Mouse (Mus musculus): ENCODE results near the gene Hoxc12.

Hoxc12 gene

DNA sequence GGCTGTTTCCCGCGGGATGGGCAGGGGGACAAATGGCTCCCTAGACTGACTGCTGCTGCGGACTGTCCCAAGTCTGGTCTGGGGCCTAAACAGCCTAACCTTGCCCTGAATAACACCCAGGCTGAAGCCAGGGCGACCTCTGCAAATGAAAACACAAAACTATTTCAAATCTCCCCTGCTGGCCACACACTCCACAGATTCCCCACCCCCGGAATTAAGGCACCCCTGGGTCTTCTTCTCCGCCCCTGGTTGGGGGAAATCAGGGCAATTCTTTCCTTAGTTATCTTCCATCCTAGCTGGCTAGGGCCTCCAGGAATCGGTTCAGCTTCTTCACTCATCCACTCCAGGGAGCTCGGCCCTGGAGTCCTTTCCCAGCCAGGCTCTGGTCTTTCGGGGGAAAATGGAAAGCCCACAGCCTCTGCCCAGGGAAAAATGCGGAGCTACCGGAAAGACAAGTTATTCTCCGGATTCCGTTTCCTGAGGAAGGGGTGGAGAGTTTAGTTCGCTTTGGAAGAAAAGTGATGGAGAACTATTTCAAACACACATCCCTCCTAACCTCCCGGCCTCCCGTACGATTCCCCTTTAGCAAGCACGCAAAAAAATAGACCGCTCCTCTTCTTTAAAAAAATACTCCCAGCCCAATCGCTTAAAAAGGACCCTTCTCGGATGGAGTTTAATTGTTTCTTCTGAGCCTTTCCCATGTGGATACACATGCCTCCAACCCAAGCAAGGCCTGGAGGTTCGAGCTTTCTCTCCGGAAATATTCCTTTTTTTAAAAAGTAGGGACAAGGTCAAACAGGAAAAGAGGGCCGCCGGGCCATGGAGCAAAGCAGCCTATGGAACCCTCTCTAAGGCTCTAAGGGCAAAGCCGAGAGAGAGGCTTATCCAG lies 28.7 kb downstream of the Hoxc12 start:
- no peak for DNase-seq (ENCODE audit: low spot score)

DNA sequence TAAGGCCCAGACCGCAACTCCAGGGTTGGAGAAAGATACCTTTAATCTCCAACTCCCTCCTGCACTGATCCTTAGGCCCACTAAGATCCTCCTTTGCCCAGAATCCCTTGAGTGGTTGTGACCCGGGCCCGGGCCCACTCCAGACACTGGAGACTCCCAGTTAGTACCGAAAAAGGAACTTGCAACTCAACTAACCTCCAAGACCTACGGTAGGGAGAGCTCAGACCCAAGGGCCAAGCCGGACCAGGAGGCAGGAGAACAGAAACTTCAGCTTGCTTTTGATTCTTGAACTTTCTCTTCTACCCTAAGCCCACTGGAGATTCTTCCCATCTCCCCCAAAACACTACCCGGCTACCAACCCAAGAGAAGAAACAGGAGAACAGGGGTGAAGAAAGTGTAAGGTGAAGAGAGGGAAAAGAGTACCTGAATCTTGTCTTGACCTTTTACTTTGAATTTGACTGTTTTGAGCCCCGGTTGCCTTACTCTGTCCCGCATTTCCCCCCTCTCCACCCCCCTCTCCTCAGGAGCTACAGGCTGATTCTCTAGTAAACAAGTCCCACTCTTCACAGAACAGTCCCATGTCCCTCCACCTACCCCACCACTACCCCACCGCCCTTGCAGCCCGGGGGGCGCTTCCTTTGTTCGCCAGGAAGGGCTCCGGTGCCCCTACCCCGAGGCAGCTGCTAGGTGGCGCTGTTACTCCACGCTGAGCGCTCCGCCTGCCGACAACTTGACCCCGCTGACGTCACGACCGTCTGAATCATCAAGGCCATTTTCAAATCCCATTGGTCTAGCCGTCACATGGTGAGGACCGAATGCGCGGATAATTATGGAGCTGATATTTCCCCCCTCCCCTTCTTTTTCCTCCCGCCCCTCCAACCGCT lies 29.6 kb downstream of the Hoxc12 start:
- peak; percentile 85 for DNase-seq (ENCODE audit: low spot score)

DNA sequence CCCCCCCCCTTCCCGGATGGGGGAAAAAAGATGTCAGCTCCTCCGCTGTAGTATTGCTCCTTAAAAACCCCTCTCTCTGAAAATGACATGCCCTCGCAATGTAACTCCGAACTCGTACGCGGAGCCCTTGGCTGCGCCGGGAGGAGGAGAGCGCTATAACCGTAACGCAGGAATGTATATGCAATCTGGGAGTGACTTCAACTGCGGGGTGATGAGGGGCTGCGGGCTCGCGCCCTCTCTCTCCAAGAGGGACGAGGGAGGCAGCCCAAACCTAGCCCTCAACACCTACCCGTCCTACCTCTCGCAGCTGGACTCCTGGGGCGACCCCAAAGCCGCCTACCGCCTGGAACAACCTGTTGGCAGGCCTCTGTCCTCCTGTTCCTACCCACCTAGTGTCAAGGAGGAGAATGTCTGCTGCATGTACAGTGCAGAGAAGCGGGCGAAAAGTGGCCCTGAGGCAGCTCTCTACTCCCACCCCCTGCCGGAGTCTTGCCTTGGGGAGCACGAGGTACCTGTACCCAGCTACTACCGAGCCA lies 30.3 kb downstream of the Hoxc12 start, which contains the start of gene Hoxc10:
Hoxc10 (plus strand) TSS at position 21 of the 536 bp plus-strand sequence.
- DNase-seq (ENCODE audit: low spot score) = no peak

DNA sequence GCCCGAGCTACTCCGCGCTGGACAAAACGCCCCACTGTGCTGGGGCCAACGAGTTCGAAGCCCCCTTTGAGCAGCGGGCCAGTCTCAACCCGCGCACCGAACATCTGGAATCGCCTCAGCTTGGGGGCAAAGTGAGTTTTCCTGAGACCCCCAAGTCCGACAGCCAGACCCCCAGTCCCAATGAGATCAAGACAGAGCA lies 30.7 kb downstream of the Hoxc12 start, which contains the start of gene Hoxc5:
Hoxc5 (plus strand) TSS at position 132 of the 199 bp plus-strand sequence.
- no peak for DNase-seq (ENCODE audit: low spot score)

DNA sequence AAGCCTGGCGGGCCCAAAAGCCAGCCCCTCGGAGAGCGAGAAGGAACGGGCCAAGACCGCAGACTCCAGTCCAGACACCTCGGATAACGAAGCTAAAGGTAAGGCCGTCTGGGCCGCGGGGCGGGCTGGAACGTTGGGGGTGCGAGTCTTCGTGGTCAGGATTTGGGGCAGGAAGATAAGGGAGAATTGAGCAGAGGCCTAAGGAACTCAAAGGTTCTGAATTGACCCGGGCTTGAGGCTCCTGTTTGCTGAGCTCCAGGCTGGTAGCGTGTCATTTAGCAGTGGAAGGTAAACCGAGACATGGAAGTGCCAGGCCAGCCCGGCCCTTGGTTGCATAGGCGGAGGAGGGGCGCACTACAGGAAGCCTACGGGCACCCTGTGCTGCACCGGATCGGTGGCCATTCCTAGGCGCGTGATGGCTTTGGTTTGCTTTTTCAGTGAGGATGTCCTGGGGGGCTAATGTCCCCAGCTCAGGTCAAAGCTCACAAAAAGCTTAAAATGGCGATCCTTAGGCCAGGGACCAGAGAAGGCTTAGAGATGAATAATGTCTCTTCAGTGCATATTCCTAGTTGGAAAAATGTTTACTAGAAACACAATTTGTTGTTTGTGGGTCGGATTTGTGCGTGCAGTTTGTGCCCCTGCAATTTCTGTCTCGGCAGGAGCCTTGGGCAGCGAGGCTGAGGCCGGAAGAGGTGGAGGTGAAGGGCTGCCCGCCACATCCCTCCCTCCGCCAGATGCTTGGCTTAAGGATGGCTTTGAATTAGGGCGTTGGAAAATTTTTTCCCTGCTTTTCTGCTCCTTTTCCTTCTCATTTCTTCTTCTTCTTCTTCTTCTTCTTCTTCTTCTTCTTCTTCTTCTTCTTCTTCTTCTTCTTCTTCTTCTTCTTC lies 31.2 kb downstream of the Hoxc12 start:
- no peak for DNase-seq (ENCODE audit: low spot score)

DNA sequence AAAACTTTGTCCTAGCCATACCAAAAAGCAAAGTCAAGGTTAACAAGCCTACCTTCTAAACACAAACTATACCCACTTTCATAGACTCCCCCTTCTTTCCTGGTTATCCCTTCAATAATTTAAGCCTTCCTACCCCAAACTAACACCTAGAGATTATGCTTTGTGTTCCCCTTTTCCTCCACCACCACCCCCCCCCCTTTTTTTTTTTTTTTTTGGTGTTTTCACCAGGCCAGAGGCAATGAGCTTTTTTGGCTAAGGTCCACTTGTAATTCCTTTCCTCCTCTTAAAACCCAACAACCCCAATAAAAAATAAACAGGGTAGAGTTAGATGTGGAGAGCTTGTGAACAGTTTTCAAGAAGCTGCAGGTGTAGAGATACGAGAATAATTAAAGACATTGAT lies 32.7 kb downstream of the Hoxc12 start:
- DNase-seq (ENCODE audit: low spot score) = no peak

DNA sequence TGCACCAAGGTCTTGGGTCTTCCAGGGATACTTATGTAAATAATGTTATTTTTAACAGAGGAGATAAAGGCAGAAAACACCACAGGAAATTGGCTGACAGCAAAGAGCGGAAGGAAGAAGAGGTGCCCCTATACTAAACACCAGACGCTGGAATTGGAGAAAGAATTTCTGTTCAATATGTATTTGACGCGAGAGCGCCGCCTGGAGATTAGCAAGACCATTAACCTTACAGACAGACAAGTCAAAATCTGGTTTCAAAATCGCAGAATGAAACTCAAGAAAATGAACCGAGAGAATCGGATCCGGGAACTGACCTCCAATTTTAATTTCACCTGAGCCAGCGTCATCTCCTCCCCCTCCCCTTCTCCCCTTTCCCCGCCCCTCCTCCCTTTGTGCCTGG lies 34.2 kb downstream of the Hoxc12 start:
- peak; percentile 54 for DNase-seq (ENCODE audit: low spot score)

DNA sequence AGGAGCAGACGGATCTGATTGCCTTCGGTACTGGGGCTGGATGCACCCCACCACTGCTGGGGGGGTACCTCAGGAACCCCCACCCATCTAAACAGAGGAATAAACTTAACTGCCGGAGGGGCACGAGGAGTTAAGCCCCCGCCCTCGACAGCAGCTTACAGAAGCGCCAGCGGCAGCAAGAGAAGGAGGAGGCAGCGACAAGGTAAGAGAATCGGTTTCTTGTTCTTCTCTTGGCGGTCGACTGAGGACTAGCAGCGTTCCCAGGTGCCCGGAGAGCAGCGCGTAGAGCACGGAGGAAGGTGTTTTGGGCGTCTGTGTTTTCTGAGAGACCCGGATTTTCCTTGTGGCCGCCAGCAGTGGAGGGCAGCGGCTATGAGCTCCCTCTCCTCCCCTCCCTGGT lies 35.7 kb downstream of the Hoxc12 start:
- no peak for DNase-seq (ENCODE audit: low spot score)

DNA sequence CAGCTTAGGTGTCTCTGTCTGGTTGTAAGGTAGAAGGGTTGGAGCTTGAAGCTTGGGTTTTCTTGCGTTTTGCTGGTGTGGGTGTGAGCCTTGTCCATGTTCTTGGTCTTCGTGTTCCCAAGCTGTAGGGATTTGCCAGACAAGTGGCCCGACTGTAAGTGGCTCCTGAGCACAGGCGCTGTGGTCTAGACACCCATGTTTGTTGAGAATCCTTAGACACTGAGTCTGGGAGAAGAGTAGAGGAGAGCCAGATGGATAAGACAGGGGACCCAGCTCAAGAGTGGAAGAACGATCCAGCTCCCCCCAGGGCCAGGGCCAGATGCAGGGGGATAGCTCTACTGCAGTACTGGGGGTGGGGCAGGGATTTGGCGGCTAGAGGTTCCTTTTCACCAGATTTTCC lies 36.2 kb downstream of the Hoxc12 start:
- DNase-seq (ENCODE audit: low spot score) = no peak

DNA sequence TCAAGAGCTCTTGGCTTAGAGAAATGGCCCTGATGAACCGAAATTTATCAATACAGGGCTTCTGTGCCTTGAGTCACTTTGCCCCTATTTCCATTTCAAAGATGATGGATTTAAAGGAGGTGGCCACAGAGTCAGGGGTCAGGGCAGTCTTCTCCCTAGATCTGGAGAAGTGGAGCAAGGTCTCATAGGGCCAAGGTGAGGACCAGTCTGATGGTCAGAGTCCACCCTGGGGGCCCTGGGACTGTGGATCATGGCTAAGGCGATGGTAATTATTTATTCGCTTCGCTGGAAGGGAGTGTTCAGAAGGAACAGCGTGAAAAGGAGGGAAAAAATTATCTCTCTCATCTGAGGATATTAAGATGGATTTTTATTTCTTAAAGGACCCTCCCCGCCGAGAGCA lies 38.5 kb downstream of the Hoxc12 start:
- DNase-seq (ENCODE audit: low spot score) = no peak

DNA sequence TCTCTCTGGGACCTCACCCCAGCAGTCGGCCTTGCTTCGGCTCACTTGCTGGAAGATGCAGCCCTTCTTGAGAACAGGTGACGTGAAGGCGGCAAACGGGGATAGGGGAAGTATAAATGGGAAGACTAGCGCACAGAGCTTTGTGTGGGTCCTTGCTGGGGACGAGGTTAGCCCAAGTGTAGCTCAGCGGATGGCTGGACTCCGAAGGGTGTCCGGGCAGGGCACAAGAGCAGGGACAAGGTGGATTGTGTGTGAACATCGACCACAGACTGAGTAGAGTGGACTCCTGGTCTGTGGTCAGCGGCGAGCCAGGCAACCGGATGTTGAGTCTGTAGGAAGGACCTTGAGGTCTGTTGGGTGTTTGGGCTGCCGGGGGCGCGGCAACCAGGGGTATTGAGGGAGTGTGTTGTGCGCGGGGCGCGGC lies 39.1 kb downstream of the Hoxc12 start:
- no peak for DNase-seq (ENCODE audit: low spot score)

DNA sequence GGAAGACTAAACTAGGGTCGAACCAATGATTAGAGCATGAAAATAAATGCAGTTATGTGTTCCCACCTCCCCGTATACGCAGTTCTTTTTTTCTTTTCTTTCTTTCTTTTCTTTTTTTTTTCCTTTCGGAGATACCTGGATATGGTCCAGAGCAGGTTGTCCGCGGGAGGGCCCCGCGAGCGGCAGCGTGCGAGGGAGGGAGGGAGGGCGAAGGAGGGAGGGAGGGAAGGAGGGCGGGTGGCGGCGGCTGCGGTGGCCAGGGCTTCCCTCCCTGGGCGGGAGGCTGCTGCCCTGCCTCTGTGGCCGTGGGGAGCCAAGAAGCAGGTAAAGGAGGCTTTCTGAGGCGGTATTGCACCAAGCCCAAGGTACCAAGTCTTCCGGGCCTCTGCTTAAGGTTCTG lies 39.6 kb downstream of the Hoxc12 start, which contains the start of gene Hoxc9:
Hoxc9 (plus strand) TSS at position 269 of the 400 bp plus-strand sequence.
- no peak for DNase-seq (ENCODE audit: low spot score)

DNA sequence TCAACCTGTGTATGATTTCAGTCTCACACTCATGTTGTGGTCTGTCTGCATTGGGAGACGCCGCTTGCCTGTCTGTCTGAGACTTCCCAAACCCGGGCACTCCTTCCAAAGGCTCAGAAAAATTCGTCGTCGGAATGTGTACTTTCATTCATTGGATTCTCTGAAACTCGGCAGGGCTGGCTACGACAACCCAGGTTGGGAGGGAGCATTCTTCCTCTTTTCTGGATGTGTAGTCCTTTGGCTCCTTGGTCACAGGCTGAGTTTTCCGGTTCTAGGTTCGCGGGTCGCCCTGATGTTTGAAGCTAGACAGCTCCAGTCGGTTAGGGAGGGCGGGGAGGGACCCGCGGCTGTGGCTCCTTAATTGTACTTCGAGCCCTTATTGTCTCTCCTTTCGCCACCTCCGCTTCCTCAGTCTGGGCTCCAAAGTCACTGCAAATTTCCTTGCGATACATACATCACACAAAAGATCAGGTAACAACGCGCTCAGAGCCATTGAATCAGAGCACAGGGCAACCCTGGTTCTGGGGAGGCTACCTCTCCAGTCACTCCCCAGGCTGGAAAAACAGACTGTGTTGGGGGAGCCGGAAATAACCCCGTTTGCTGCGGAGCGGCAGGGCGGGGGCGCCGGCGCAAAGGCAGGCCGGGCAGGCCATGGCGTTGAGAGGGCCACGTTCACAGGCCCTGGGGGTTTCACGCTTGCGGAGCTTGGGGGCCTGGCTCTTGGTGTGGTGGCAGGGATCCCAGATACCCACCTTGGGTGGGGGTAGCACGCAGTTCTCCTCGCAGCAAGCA lies 40.3 kb downstream of the Hoxc12 start:
- no peak for DNase-seq (ENCODE audit: low spot score)

DNA sequence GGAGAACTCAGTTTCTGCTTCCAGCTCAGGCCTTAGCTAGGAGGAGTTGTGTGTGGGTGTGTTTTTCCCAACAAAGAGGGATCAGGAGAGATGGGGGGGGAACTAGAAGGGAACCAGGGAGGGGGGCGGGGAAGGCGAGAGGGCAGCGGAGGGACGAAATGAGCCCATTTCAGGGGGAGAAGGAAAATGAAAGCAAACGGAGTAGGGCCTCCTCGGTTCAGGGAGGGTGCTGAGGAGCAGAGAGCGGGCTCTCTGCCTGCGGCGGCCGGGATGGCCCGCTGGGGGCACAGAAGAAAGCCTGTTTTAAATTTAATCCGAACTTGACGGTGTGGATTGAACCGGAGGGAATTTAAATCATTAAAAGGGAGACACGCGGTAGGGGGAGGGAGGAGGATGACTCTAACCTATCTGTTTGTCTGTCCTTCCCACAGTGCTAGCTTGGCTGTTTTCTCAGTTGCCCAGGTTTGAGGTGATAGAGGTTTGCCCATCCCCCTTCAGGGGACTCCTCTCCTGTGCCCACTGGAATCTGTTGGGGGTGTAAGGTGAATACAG lies 40.9 kb downstream of the Hoxc12 start:
- no peak for DNase-seq (ENCODE audit: low spot score)

DNA sequence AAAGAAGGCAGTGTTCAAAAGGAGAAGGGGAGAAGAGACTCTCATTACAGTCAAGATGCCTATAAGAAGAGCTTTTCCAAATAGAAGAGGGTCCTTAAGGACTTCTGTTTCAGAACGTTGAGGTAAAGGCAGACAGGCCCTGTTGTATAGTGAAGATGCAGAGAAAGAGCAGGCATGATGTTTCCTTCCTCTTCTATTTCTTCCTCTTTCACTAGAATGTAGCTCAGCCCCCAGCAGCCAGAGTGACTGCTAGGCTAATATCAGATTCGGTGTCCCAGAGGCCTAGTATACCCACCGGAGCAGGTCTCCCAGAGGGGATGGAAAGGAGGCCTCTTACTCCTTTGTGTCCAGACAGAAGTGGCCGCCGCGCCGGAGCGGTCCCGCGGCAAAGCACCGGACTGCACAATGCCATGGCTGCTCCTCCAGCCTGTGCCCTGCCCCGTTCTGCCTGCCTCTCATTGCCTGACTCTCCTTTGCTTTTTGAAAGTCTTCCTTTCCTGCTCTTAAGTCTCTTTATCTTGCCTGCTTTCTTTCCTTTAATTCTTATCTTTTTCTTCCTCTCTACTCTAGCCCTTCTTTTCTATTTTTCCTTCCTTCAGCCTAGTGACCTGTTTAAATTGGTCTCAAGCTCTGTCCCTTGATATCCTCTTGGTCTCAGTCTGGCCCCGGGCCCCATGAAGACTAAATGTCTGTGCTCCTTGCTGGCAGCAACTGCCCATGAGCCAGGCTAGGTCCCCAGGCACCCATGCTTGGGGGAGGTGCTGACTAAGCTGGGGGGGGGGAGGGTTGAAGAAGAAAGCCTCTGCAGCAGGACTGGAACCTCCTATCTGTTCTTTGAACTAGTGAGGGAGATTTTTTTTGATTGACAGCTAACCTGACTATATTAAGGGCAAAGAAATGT lies 42.3 kb downstream of the Hoxc12 start:
- DNase-seq (ENCODE audit: low spot score) = no peak

DNA sequence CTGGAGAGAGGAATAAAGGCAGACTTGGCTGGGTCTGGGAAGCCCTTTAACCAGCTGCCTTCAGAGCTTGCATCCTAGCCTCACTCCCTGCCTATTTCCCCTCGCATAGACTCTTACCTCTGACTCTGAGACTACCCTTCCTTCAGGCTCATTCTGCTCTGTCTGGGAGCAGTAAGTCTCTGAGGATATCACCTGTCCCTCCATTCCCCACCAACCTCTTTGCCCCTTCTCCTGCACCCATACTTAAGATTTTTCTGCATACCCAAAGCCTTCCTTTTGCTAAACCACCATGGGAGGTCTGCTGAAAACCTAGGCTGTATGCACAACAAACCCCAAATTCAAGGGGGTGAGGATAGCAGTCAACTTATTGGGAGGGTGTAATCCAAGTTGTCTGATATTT lies 43.4 kb downstream of the Hoxc12 start:
- DNase-seq (ENCODE audit: low spot score) = no peak

DNA sequence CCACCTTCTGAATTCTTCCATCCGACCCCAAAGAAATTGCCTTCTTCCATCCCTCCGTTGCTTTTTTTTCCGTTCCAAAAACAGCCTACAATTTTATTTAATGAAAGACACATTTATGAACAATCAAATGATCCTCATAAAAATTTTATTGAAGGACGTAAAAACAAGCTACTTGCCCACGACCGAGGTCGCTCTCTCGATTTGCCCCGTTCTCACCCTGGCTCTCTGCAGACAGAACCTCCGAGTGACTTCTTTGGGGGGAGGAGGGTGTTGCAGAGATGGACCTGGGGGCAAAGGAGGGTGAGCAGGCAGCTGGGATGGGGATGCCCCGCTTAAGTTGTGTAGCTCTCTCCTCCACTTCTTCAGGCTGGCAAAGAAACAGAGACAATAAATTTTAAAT lies 43.8 kb downstream of the Hoxc12 start:
- DNase-seq (ENCODE audit: low spot score) = no peak

DNA sequence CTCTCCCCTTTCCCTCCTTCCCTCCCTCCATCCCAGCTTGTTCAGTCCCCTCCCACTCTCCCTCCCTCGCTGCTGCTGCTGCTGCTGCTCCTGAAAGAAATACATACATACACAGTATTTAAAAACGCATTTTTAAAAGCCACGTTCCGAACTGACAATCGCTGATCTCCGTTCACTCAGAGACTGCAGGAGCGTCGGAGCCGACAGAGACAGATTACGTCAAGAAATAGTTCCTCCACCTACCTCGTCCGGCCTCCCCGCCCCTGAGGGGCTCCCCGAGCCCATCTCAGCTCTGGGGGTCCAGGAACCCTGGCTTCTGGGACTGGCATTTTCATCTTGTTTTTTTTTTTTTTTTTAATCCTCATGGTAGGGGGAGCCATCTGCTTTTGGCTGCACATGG lies 44.4 kb downstream of the Hoxc12 start:
- DNase-seq (ENCODE audit: low spot score) = no peak

DNA sequence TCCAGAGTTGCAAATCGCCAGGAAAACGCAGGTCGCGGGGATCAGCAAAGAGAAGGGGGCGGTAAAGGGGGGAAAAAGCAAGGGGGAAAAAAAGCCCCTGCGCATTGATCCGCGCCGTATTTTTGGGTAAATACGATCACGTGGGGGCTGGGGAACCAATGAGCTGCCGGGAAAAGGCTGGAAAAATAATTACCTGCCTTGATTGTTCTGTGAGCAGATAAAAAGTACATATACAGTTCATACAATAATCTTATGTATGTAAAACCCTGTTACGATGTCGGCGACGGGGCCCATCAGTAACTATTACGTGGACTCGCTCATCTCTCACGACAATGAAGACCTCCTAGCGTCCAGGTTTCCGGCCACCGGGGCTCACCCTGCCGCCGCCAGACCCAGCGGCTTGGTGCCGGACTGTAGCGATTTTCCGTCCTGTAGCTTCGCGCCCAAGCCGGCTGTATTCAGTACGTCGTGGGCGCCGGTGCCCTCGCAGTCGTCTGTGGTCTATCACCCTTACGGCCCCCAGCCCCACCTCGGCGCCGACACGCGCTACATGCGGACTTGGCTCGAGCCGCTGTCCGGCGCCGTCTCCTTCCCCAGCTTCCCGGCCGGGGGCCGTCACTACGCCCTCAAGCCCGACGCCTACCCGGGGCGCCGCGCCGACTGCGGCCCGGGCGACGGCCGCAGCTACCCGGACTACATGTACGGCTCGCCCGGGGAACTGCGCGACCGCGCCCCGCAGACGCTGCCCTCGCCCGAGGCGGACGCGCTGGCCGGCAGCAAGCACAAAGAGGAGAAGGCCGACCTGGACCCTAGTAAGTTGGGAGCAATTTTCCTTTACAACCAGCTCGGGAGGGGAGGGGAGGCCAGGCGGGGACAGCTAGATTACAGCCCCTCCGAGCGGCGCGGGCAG lies 45.1 kb downstream of the Hoxc12 start:
- DNase-seq (ENCODE audit: low spot score) = peak; percentile 60
